Mouse (Mus musculus): ENCODE data around the gene Ctcfl. TPM values are rescaled to one million over a fixed set of nuclear protein-coding genes. Genes with fewer than 3 reads are reported as not detected.
"Not testable (repeated sequence)": the region's sequence is repeated elsewhere in the genome, so short reads cannot be mapped to it uniquely, and the experiment has no call there.

The Ctcfl gene
- total RNA-seq, 2 experiments from 2014 or later = not detected

DNA sequence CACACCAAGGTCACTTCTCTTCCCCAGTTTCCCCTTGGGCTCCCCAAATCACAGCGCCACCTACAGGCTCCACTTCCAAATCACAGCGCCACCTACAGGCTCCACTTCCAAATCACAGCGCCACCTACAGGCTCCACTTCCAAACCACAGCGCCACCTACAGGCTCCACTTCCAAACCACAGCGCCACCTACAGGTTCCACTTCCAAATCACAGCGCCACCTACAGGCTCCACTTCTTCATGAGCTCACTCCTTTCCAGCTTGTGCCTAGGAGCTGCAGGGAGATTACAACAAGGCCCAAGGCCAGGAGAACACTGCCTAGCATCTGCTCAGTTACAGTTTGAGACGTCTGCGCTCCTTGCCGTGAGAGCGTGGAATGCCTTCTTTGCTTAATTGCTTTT lies 22.0 kb downstream of the Ctcfl start:
- DNase-seq (ENCODE audit: extremely low spot score in 1 of 2, low spot score in 2 of 2) = peak in 1 of 2 experiments; percentile 52
- intact Hi-C loops (cut with DNase I) = not testable (repeated sequence)

DNA sequence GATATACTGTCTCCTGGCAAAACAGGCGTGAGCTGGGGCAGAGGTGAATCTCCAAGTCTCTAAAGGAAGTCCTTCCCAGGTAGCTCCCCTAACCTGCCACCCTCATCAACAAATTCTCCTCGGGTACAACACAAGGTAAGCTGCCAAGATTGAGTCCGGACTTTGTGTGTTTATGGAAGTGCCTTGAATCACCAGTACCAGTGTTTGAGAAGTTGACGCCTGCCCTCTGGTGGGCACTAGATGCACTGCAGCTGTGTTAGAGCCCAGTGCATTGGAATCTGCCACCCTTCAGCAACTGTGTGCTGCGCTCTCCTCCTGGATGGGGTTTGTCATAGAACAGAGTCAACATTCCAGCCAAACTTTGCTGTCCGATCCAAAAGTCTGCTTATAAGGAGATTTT lies 29.9 kb downstream of the Ctcfl start:
- peak; percentile 78 to 84 for DNase-seq (ENCODE audit: extremely low spot score in 1 of 2, low spot score in 2 of 2)
- intact Hi-C loops (cut with DNase I) = loop anchor here (2.0 to 10.0 kb wide), 4 partner anchors 65 to 612 kb away; partner anchors contain the start of gene Rbm38

- no peak for DNase-seq (ENCODE audit: extremely low spot score in 1 of 2, low spot score in 2 of 2)
- intact Hi-C loops (cut with DNase I) = loop anchor here (5.0 to 10.0 kb wide), 3 partner anchors 63 to 610 kb away; partner anchors contain the start of gene Rbm38
Observed at GRCm38 (mm10) chr2:173087405-173087804, 31.9 kb downstream of the Ctcfl start.

- intact Hi-C loops (cut with DNase I) = loop anchor here (5.0 to 10.0 kb wide), 3 partner anchors 61 to 608 kb away; partner anchors contain the start of gene Rbm38
Observed at GRCm38 (mm10) chr2:173085763-173086162, 33.6 kb downstream of the Ctcfl start.

DNA sequence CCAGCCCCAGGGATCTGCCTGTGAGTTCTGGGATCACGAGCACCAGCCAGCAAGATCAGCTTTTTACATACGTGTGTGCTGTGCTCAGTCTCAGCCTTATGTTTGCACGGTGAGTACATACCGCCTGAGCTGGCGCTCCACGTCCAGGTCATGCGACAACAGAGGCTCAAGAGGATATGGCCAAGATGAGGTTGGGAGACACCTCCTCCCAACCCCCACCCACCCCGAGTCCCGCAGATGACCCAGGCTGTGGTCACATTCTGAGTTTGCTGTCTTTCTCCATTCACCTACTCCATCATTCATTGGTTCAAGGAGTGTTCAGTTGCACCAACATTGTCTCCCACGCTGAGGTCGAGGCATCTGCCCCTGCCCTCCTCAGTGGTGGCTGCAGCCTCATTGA lies 34.5 kb downstream of the Ctcfl start:
- no peak for DNase-seq (ENCODE audit: extremely low spot score in 1 of 2, low spot score in 2 of 2)
- intact Hi-C loops (cut with DNase I) = loop anchor here (5.0 to 10.0 kb wide), 3 partner anchors 60 to 608 kb away; partner anchors contain the start of gene Rbm38

More at GRCm38 (mm10) chr2:173085763-173086162, 33.6 kb downstream of the Ctcfl start:
- DNase-seq (ENCODE audit: extremely low spot score in 1 of 2, low spot score in 2 of 2) = no peak

DNA sequence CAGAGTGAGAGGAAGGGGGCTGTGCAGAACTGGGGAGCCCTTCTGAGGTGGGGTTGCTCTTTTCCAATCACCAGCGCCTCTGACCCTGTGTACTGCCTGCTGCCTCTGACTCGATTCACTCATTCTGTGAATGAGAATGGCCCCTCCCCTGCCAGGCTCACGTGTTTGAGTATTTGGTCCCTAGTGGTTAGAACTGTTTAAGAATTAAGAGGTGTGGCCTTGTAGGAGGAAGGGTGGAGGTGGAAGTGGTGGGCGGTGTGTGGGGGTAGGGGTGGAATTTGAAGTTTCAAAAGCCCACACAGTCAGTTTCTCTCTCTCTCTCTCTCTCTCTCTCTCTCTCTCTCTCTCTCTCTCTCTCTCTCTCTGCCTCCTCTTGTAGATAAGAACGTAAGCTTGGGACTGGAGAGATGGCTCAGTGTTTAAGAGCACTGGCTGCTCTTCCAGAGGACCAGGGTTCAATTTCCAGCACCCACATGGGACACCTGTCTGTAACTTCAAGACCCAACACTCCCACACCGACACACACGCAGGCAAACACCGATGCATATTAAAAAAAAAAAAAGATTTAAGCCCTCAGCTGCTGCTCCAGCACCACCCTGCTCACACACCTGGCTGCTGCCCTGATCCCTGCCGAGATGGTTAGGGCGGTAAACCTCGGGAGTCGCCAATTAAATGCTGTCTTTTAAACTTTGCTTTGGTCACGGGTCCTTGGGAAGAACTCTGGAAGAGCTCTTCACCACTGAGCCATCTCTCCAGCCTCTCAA lies 35.4 kb downstream of the Ctcfl start:
- no peak for DNase-seq (ENCODE audit: extremely low spot score in 1 of 2, low spot score in 2 of 2)
- intact Hi-C loops (cut with DNase I) = loop anchor here (10.0 kb wide), 1 partner anchor 59 kb away; the partner anchor contains the start of gene Rbm38

DNA sequence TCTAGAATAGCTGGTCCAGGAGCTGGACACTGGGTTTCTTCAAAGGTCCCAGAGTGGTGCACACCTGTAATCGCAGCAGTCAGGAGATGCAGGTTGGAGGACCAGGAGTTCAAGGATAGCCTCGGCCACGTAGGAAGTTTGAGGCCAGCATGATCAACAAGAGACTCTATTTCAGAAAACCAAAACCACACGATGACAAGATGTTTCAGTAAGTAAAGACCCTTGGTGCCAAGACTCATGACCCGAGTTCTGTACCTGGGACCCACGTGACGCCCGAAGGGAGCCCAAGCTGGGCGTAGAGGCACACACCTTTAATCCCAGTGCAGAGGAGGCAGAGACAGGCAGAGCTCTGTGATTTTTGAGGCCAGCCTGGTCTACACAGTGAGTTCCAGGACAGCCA lies 36.2 kb downstream of the Ctcfl start:
- intact Hi-C loops (cut with DNase I) = loop anchor here (10.0 kb wide), 1 partner anchor 58 kb away; the partner anchor contains the start of gene Rbm38
- no peak for DNase-seq (ENCODE audit: extremely low spot score in 1 of 2, low spot score in 2 of 2)

DNA sequence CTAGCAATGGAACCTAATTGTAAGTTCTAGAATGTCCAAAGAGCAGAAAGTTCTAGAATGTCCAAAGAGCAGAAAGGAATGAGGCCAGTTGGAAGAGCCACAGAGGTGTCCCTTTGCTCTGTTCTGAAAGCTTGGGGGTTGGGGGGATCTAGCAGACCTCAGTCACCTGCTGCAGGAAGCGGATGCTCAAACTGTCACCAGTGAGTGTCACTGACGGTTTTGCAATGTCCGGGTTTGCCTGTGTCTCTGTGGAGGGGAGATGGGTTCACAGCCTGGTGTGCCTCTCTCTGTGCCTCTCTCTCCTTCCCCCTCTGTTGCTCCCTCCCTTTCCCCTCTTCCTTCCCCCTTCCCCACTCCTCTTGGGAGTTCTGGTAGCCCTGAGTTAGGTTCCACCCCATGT lies 36.6 kb downstream of the Ctcfl start:
- intact Hi-C loops (cut with DNase I) = loop anchor here (10.0 kb wide), 1 partner anchor 58 kb away; the partner anchor contains the start of gene Rbm38

GRCm38 (mm10) chr2:173080785-173081241 lies 38.5 kb downstream of the Ctcfl start:
- intact Hi-C loops (cut with DNase I) = loop anchor here (10.0 kb wide), 1 partner anchor 56 kb away; the partner anchor contains the start of gene Rbm38
- DNase-seq (ENCODE audit: extremely low spot score in 1 of 2, low spot score in 2 of 2) = peak; percentile 45 to 79

More for the DNA sequence above, 36.6 kb downstream of the Ctcfl start:
- DNase-seq (ENCODE audit: extremely low spot score in 1 of 2, low spot score in 2 of 2) = no peak

- no peak for DNase-seq (ENCODE audit: extremely low spot score in 1 of 2, low spot score in 2 of 2)
- intact Hi-C loops (cut with DNase I) = loop anchor here (10.0 kb wide), 1 partner anchor 55 kb away; the partner anchor contains the start of gene Rbm38
Observed at GRCm38 (mm10) chr2:173079766-173080549, 39.4 kb downstream of the Ctcfl start.

- DNase-seq (ENCODE audit: extremely low spot score in 1 of 2, low spot score in 2 of 2) = no peak
- intact Hi-C loops (cut with DNase I) = no loop called here
Observed at GRCm38 (mm10) chr2:173076921-173077320, 42.4 kb downstream of the Ctcfl start.

- intact Hi-C loops (cut with DNase I) = no loop called here
- peak in 1 of 2 experiments; percentile 31 for DNase-seq (ENCODE audit: extremely low spot score in 1 of 2, low spot score in 2 of 2)
Observed at GRCm38 (mm10) chr2:173073666-173074065, 45.7 kb downstream of the Ctcfl start.

DNA sequence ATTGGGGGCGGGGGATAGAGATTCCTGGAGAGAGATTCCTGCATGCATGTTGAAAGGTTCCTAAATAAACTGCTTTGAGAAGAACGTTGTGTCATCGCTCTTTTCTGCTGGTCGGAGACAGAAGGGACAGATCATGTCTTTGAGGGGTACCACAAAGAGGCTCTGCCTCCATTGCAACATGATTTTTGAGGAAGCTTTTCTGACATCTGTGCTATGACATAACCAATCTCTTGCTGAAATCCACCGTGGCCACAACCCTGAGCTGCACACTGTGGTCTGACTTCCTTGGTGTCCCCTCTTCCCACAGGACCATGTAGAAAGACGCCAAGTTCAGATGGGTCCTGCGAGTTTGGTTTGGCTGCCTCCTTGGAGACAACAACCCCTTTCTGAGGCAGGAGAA lies 46.4 kb downstream of the Ctcfl start:
- DNase-seq (ENCODE audit: extremely low spot score in 1 of 2, low spot score in 2 of 2) = no peak
- intact Hi-C loops (cut with DNase I) = no loop called here

DNA sequence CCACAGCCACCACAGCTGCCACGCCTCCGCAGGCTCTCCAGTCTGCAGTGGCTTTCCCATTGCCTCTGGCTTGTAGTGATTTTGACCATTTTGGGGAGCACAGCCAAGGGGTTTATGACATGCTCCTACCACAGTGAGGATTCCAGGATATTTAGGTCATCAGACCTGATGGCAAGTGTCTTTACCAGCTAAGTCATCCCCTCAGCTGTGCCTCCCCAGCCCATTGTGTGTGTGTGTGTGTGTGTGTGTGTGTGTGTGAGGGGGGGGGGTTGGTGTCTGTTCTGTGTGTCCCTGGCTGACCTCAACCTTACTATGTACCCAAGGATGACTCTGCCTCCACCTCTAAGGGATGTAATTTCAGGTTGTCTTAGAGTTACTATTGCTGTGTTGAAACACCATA lies 54.5 kb downstream of the Ctcfl start:
- intact Hi-C loops (cut with DNase I) = no loop called here
- DNase-seq (ENCODE audit: extremely low spot score in 1 of 2, low spot score in 2 of 2) = no peak

- no peak for DNase-seq (ENCODE audit: extremely low spot score in 1 of 2, low spot score in 2 of 2)
- intact Hi-C loops (cut with DNase I) = no loop called here
Observed at GRCm38 (mm10) chr2:173063219-173063618, 56.1 kb downstream of the Ctcfl start.

DNA sequence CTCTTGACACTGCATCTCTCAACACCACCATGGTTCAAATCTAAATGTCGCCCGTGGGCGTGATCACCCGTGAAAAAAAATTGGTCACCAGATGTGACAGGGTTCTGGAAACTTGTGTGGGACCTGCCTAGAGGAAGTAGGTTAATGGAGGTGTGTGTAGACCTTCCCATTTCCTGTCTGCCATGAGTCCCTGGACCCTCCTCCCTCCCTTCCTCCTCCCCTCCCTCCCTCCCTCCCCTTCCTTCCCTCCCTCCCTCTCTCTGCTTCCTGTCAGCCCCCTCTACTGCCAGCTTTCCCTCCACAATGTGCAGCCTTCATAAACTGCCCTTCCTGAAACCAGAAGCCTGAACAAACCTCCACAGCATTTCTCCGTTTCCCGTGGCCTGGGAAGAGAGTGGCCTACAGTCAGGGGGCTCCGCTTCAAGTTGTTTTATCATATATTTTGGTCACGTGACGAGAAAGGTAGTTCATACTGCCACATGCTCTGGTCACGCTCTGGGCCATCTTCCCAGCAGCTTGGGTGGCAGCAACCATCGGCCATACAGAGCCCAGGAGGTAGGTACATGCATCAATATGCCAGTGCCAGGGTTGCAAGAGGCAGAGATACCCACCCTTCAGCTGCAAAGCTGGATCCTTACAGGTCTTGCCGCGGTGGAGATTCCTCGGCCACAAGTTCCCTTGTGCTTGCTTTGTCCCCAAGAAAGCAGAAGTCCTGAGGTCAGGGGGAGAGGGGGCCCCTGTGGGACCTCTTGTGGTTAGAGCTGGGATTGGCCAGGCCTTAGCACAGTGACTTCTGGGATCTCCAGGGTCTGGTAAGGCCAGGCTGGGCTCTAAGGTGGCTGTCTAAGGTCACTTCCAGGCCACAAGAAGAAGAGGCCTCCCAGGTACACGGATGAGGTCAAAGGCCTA lies 57.6 kb downstream of the Ctcfl start:
- DNase-seq (ENCODE audit: extremely low spot score in 1 of 2, low spot score in 2 of 2) = no peak
- intact Hi-C loops (cut with DNase I) = no loop called here

GRCm38 (mm10) chr2:173060450-173060849 lies 58.9 kb downstream of the Ctcfl start:
- DNase-seq (ENCODE audit: extremely low spot score in 1 of 2, low spot score in 2 of 2) = no peak
- intact Hi-C loops (cut with DNase I) = no loop called here

- intact Hi-C loops (cut with DNase I) = no loop called here
Observed at GRCm38 (mm10) chr2:173058263-173058662, 61.1 kb downstream of the Ctcfl start.

More at GRCm38 (mm10) chr2:173058263-173058662, 61.1 kb downstream of the Ctcfl start:
- no peak for DNase-seq (ENCODE audit: extremely low spot score in 1 of 2, low spot score in 2 of 2)
